Mouse (Mus musculus): ENCODE data around the gene Fanca.
"Not testable (repeated sequence)": the region's sequence is repeated elsewhere in the genome, so short reads cannot be mapped to it uniquely, and the experiment has no call there.

Fanca gene

GRCm38 (mm10) chr8:123274447-123274846 lies 43.9 kb downstream of the Fanca start:
- DNase-seq (ENCODE audit: extremely low spot score, low spot score) = no peak

GRCm38 (mm10) chr8:123271901-123272300 lies 46.5 kb downstream of the Fanca start:
- no peak for DNase-seq (ENCODE audit: extremely low spot score, low spot score)

GRCm38 (mm10) chr8:123271147-123271546 lies 47.2 kb downstream of the Fanca start:
- DNase-seq (ENCODE audit: extremely low spot score, low spot score) = no peak

DNA sequence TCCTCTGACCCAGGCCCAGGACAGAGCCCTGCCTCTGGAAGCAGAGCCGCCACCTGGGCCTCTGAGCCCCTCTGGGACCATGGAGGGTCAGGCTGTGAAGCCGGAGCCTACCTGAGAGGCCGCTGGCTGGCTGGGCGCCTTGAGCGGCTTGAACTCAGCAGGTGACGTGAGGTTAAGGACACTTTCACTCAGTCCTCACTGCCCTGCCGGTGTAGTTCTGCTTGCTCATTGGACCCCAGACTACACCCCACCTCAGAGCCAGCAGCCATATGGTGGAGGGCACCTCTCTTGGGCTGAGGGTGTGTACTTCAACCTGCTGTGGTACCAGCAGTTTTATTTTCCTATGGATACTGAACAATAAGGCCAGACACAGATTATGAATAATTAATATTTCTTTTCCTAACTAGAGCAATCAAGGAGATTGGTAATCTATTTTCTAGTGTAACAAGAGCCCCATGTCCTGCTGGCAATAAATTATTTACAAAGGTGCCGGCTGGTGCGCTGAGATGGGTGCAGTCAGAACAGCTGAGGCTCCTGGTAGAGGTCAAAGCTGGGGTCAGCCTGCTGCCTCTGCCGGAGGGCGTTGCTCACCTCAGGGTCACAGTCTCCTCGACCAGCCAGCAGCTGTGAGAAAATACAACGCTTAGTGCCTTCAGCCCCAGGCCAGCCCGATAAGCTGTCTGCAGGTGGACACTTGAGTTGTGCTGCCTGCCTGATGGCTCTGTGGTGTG lies 50.3 kb downstream of the Fanca start:
- DNase-seq (ENCODE audit: extremely low spot score, low spot score) = peak; percentile 27

GRCm38 (mm10) chr8:123257593-123257992 lies 60.8 kb downstream of the Fanca start:
- DNase-seq (ENCODE audit: extremely low spot score, low spot score) = not testable (repeated sequence)

DNA sequence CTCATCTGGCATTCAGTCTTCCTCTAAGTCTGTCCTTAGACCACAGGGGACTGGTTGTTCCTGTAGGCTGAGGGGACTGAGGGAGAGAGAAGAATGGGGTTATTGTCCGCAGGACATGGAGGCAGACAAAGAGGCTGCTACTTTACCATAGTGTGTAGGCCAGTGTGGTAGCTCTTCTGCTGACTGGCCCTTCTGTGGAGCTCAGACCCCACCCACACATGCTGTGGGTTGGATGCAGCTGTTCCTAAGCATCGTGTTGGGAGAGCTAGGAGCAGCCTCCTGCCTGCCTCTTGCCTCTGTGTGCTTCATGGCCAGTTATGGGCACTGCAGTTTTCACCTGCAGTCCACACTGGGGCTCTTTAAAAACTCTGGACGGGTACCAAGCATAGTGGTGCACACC lies 61.3 kb downstream of the Fanca start:
- DNase-seq (ENCODE audit: extremely low spot score, low spot score) = no peak

DNA sequence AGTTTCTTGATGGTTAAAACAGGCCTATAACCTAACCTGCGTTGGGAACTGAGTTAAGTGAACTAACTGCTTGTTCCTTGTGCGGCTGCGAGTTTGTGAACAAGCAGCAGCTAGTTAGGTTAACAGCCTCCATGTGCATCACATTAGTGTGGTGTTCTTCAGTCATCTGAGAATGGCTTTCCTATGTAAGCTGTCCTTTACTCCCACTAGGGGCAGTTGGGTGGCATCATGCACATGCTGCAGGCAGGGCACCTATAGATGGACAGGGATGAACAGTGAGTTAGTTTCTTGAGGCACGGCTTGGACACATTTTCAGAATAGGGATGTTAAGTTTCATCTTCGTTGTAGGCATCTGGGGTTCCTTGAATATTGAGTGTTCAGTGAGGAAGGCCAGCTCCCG lies 63.2 kb downstream of the Fanca start:
- DNase-seq (ENCODE audit: extremely low spot score, low spot score) = no peak

DNA sequence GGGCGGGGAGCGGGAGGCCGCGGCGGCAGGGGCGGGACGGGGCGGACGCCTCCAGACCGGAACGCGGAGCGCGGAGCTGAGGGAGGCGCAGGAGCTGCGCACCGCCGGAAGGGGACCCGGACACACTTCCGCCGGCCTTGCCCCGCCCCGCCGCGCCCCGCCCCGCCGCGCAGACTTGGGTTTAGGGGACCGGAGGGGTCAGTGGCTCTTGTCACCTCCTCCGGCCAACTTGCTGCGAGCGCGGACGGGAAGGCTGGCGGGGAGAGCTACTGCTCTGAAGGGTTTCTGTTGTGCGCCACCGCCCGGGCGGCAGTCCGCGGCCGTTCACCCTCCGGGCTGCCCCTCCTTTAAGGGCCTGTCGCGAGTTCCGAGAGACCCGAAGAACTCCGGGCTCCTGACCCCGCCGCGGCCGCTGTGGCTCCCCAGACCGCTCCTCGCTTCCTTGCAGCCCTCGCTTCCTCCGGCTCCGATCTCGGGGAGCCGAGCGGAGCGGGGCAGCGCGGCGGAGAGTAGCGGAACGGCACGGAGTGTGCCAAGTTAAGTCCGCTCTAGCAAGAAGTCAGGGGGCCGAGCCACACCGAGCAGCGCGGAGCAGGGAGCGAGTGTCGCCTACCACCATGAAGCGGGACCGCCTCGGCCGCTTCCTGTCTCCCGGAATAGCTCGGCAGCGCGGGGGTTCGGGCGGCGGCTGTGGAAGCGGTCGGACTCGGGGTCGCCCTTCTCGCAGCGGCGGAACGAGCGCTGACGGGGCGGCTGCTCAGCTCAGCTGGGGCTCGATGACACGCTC lies 64.1 kb downstream of the Fanca start, which contains the start of the genes Zfp276 and Vps9d1:
Gene Zfp276 (plus strand): TSS at position 97 of the 787 bp plus-strand sequence.
Gene Vps9d1 (minus strand): TSS at position 250 of the 787 bp plus-strand sequence.
- peak; percentile 90 for DNase-seq (ENCODE audit: extremely low spot score, low spot score)

DNA sequence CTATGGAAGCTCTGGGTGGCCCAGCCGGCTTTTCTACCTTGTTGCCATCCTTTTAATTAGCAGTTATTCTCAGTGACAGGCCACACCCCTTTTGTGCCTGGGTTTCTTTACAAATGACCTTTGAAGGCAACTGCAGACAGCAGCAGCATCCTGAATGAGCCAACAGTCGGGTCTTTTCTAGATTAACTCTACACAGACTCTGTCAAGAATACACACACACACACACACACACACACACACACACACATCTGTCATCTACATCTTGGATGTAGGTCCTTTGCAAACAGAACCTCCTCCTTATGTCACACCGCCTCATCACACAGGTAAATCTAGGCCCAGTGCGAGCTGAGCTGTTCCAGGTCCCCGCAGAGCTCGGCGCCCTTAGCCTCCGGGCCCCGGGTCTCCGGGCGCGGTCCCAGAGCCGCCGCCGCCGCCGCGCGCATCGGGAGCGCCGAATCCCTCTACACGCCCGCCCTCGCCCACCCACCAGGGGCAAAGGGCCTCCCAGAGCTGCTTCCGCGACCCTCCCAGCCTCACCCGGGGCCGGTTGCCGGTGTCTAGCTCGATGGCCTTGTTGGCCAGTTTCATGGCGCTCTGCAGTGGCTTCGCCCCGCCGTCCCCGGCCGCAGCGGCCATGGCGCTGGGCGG lies 64.8 kb downstream of the Fanca start:
- DNase-seq (ENCODE audit: extremely low spot score, low spot score) = no peak

GRCm38 (mm10) chr8:123252925-123253324 lies 65.5 kb downstream of the Fanca start:
- DNase-seq (ENCODE audit: extremely low spot score, low spot score) = no peak

- DNase-seq (ENCODE audit: extremely low spot score, low spot score) = no peak
Observed at GRCm38 (mm10) chr8:123250940-123251339, 67.4 kb downstream of the Fanca start.

DNA sequence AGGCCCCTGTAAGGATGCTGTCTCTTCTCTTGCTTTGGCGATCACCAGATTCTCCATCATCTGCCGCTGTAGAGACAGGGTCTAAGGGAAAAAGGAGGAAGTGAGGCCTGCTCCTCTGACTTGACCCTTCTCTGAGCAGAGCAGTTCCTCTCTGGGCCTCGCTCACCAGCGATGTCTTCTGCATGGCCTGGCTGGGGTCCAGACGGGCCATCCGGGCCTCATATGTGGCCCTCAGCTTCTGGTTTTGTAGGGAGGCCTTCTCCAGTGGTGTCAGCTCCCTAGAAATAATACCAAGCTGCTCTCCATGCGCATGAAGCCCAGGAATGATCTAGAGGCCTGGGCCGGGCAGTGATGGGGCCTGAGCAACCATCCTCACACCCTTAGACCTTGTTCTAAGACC lies 69.8 kb downstream of the Fanca start:
- no peak for DNase-seq (ENCODE audit: extremely low spot score, low spot score)

DNA sequence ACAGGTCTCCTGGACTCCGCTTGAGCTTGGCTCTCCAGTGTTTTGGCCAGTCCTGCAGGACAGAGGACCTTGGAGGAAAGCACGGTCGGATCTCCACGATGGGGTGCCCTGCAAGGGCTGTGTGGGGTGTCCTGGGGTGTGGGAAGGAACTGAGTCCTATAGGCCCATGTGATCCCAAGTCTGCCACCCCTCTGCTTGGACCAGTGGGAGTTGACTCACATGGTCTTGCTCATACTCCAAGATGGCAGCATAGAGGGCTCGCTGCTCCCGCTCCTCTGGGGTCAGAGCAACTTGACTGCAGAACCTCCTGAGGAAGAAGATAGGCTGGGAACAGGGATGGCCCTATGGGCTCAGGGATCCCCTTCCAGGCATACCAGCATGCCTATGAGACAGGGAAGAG lies 70.6 kb downstream of the Fanca start:
- DNase-seq (ENCODE audit: extremely low spot score, low spot score) = no peak

- DNase-seq (ENCODE audit: extremely low spot score, low spot score) = no peak
Observed at GRCm38 (mm10) chr8:123245543-123245942, 72.8 kb downstream of the Fanca start.

- no peak for DNase-seq (ENCODE audit: extremely low spot score, low spot score)
Observed at GRCm38 (mm10) chr8:123244382-123244781, 74.0 kb downstream of the Fanca start.

GRCm38 (mm10) chr8:123243053-123243452 lies 75.3 kb downstream of the Fanca start:
- DNase-seq (ENCODE audit: extremely low spot score, low spot score) = no peak

DNA sequence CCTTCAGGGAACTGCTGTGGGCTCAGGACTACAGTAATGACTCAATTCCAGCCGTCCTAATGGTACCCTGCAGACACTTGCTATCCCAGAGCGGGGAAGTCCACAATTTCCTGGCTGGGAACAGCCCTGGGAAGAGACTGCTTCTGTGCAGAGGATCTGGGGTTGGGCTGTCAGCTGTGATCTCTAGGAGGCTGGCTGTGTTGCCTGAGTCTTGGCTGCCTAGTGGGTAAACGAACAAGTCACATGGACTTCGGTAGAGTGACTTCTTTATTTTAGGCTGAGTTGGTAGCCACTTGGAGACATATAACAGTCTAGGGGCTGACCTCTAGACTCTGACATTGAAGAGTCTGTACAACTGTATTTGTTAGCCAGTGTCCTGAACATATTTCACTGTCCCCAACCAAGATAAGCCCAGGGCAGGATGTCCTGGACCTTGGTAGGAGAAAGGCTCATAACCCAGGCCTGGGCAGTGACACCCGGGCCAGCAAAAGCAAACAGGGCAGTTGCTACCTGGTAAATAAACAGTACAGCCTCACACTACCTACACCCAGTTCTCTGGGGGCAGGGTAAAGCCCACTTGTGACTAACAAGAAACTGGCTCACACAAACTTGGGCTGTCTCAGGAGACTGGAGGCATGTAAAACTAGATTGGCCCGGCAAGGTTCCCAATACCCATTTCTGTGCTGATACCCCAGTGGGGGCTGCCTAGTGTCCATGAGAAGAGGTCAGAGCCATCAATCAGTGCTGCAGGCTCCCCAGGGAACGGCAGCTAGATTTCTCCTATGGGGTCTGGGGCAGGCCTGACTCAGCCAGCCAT lies 76.1 kb downstream of the Fanca start:
- no peak for DNase-seq (ENCODE audit: extremely low spot score, low spot score)

GRCm38 (mm10) chr8:123239398-123239797 lies 79.0 kb downstream of the Fanca start:
- no peak for DNase-seq (ENCODE audit: extremely low spot score, low spot score)

DNA sequence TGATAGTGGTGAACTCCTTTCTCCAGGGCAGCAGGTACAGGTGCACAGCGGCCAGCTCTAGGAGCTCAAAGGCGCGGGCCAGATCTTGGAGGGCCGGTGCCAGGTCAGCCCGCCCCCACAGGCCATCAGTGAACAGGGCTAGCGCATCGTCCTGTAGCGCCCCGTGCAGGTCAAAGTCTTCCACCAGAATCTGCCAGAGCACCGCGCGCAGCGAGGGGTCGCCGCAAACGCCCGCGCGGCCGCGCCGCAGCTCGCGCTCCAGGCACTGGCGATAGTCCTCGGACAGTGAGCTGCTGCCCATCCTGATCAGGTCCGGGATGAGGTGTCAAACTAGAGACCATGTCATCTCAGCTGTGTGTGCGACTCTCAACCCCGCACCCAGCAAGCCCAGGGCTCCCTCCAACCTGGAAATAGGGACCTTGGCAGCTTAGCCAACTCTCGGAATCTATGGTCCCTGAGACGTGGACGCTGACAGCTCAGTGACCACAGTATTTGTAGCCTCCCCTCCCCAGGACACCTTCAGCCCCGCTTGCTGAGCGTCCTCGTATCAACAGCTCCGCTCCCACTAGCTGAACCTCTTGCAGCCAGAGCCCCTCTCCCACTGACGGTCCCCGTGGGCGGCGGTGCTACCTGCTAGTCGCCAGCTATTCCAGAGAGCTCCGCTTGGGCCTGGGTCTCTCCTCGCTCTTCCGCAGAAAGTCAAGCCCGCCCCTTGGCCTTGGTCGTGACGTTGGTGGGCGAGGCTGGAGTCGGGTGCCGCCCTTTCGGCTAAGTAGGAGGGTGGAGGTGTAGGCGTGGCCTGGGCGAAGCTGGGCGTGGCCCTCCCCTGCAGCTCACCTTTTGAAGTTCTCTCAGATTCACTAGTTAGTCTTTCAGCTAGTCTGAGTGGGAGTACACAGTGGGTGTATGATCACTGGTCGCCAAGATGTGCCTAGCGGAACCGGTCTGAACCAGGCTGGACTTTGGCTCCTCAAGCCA lies 82.6 kb downstream of the Fanca start, which contains the start of gene Spata2l:
Gene Spata2l (minus strand): TSS at position 714 of the 978 bp plus-strand sequence.
- DNase-seq (ENCODE audit: extremely low spot score, low spot score) = peak; percentile 81

Data from neural tube, embryonic 10.5 days (tissue).